Mouse (Mus musculus): ENCODE measurements around the gene Rbbp8nl. TPM values are rescaled to one million over a fixed set of nuclear protein-coding genes. Genes with fewer than 3 reads are reported as not detected.

The Rbbp8nl gene
- polyA plus RNA-seq, 1 experiment from 2014 or later = not detected

DNA sequence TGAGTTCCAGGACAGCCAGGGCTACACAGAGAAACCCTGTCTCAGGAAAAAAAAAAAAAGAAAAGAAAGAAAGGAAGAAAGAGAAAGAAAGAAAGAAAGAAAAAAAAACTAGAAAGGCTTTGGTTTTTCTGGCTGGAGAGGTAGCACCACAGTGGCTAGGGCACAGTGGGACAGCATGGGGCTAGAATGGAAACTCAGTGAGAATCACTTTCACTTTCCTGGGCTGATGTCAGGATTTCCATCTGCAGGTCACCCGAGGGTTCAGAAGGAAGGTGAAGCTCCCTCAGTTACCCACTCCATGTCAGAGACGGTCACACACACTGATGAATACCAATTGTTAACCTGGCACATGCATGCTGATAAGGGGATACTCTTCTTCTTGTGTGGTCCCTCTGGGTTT lies 18.0 kb upstream of the Rbbp8nl start:
- Histone ChIP-seq H3K36me3 (replicated peaks; ENCODE audit: control insufficient read depth, insufficient read depth) (no peaks in the 10 kb centered on the region), H3K27ac (no peak overlapping the region), H3K9me3 (ENCODE audit: control insufficient read depth, low read length) (no peaks in the 10 kb centered on the region), H3K4me2 (replicated peaks) (no peak overlapping the region), H3K9ac (no peak overlapping the region), H3K4me1 (replicated peaks; ENCODE audit: control insufficient read depth, insufficient read depth, low read length) (no peaks in the 10 kb centered on the region), H3K27me3 (ENCODE audit: control insufficient read depth, insufficient read depth, low read length) (no peaks in the 10 kb centered on the region), H3K4me3 (replicated peaks; ENCODE audit: low read length) (no peak overlapping the region)
- DNase-seq (ENCODE audit: low spot score) = no peak
- ATAC-seq (ENCODE audit: low FRiP score) = no peak
- WGBS = 57% methylated on average over 2 of the region's 2 CpGs

GRCm38 (mm10) chr2:180306423-180307168 lies 16.9 kb upstream of the Rbbp8nl start:
- H3K4me3 ChIP-seq (replicated peaks; ENCODE audit: low read length) = no peak overlapping the region
- H3K9me3 ChIP-seq (ENCODE audit: control insufficient read depth, low read length) = peaks cover 5% of the 10 kb centered on the region; the same call in 1 of the 2 replicates
- ATAC-seq (ENCODE audit: low FRiP score) = no peak
- no peak for DNase-seq (ENCODE audit: low spot score)
- no peaks in the 10 kb centered on the region for H3K4me1 ChIP-seq (replicated peaks; ENCODE audit: control insufficient read depth, insufficient read depth, low read length)
- H3K27ac ChIP-seq = no peak overlapping the region
- H3K9ac ChIP-seq = no peak overlapping the region
- H3K36me3 ChIP-seq (replicated peaks; ENCODE audit: control insufficient read depth, insufficient read depth) = no peaks in the 10 kb centered on the region
- 88% methylated on average over 8 of the region's 8 CpGs for WGBS
- H3K27me3 ChIP-seq (ENCODE audit: control insufficient read depth, insufficient read depth, low read length) = no peaks in the 10 kb centered on the region
- no peak overlapping the region for H3K4me2 ChIP-seq (replicated peaks)

DNA sequence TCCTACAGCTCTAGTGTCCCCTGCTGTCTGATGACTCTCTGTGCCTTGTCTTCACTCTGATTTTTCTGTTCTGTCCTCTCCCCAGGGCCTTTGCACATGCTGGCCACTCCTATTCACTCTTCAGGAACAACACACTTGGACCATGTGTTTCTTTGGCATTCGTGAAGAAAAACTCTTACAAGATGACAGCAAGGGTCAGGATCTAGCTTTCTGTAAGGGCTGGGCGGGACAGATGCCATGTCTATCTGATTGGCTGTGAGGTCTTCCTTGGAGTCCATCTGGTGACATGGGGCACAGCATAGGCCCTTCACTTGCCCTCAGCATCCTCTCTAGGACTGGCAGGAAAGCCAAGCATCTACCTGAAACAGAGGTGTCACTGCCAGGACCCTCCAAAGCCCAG lies 16.3 kb upstream of the Rbbp8nl start:
- H3K27ac ChIP-seq = no peak overlapping the region
- ATAC-seq (ENCODE audit: low FRiP score) (no peak), DNase-seq (ENCODE audit: low spot score) (no peak)
- WGBS = 77% methylated on average over 2 of the region's 2 CpGs
- H3K27me3 ChIP-seq (ENCODE audit: control insufficient read depth, insufficient read depth, low read length) = no peaks in the 10 kb centered on the region
- H3K4me3 ChIP-seq (replicated peaks; ENCODE audit: low read length) = no peak overlapping the region
- peaks cover 10% of the 10 kb centered on the region; the same call in 1 of the 2 replicates for H3K9me3 ChIP-seq (ENCODE audit: control insufficient read depth, low read length)
- no peaks in the 10 kb centered on the region for H3K36me3 ChIP-seq (replicated peaks; ENCODE audit: control insufficient read depth, insufficient read depth)
- no peaks in the 10 kb centered on the region for H3K4me1 ChIP-seq (replicated peaks; ENCODE audit: control insufficient read depth, insufficient read depth, low read length)
- no peak overlapping the region for H3K4me2 ChIP-seq (replicated peaks)
- no peak overlapping the region for H3K9ac ChIP-seq

DNA sequence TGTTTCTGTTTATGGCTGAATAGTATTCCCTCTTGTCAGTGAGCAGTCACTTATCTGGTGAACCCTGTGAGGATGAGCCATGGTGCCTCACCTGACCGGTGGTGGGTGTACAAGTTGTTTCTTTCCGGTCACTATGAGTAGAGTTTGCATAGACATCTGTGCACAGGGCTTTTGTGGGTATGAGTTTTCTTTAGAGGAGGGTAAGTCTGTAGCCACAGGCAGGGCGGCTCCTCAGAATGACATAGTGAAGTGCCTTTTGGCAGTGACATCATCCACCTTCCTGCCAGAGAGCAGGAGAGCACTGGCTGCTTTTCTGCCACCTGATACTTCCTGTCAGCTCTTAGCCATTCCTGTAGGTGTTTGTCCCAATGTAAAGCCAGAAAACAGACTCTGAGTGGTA lies 15.8 kb upstream of the Rbbp8nl start:
- no peak for DNase-seq (ENCODE audit: low spot score)
- H3K4me3 ChIP-seq (replicated peaks; ENCODE audit: low read length) = no peak overlapping the region
- H3K4me2 ChIP-seq (replicated peaks) = no peak overlapping the region
- H3K27me3 ChIP-seq (ENCODE audit: control insufficient read depth, insufficient read depth, low read length) = no peaks in the 10 kb centered on the region
- H3K9me3 ChIP-seq (ENCODE audit: control insufficient read depth, low read length) = peaks cover 10% of the 10 kb centered on the region; the same call in 1 of the 2 replicates
- H3K9ac ChIP-seq = no peak overlapping the region
- no peak for ATAC-seq (ENCODE audit: low FRiP score)
- no peak overlapping the region for H3K27ac ChIP-seq
- WGBS = 92% methylated on average over 3 of the region's 3 CpGs
- no peaks in the 10 kb centered on the region for H3K4me1 ChIP-seq (replicated peaks; ENCODE audit: control insufficient read depth, insufficient read depth, low read length)
- H3K36me3 ChIP-seq (replicated peaks; ENCODE audit: control insufficient read depth, insufficient read depth) = no peaks in the 10 kb centered on the region

- 53% methylated on average over 4 of the region's 4 CpGs for WGBS
- DNase-seq (ENCODE audit: low spot score) = no peak
- Histone ChIP-seq H3K4me2 (replicated peaks) (no peak overlapping the region), H3K27me3 (ENCODE audit: control insufficient read depth, insufficient read depth, low read length) (no peaks in the 10 kb centered on the region), H3K9me3 (ENCODE audit: control insufficient read depth, low read length) (peaks cover 10% of the 10 kb centered on the region; the same call in 1 of the 2 replicates), H3K4me1 (replicated peaks; ENCODE audit: control insufficient read depth, insufficient read depth, low read length) (no peaks in the 10 kb centered on the region), H3K27ac (no peak overlapping the region), H3K9ac (no peak overlapping the region), H3K36me3 (replicated peaks; ENCODE audit: control insufficient read depth, insufficient read depth) (no peaks in the 10 kb centered on the region), H3K4me3 (replicated peaks; ENCODE audit: low read length) (no peak overlapping the region)
- no peak for ATAC-seq (ENCODE audit: low FRiP score)
Observed at GRCm38 (mm10) chr2:180304554-180304953, 14.9 kb upstream of the Rbbp8nl start.

GRCm38 (mm10) chr2:180303468-180303867 lies 13.8 kb upstream of the Rbbp8nl start:
- Histone ChIP-seq H3K4me3 (replicated peaks; ENCODE audit: low read length) (no peak overlapping the region), H3K36me3 (replicated peaks; ENCODE audit: control insufficient read depth, insufficient read depth) (no peaks in the 10 kb centered on the region), H3K9me3 (ENCODE audit: control insufficient read depth, low read length) (peaks cover 10% of the 10 kb centered on the region; the same call in 1 of the 2 replicates), H3K4me2 (replicated peaks) (no peak overlapping the region), H3K4me1 (replicated peaks; ENCODE audit: control insufficient read depth, insufficient read depth, low read length) (no peaks in the 10 kb centered on the region), H3K27ac (no peak overlapping the region), H3K9ac (no peak overlapping the region), H3K27me3 (ENCODE audit: control insufficient read depth, insufficient read depth, low read length) (no peaks in the 10 kb centered on the region)
- no peak for DNase-seq (ENCODE audit: low spot score)
- WGBS = 92% methylated on average over 12 of the region's 12 CpGs
- ATAC-seq (ENCODE audit: low FRiP score) = no peak

GRCm38 (mm10) chr2:180302201-180302600 lies 12.5 kb upstream of the Rbbp8nl start:
- ATAC-seq (ENCODE audit: low FRiP score) (no peak), DNase-seq (ENCODE audit: low spot score) (no peak)
- Histone ChIP-seq H3K36me3 (replicated peaks; ENCODE audit: control insufficient read depth, insufficient read depth) (no peaks in the 10 kb centered on the region), H3K9ac (no peak overlapping the region), H3K27ac (no peak overlapping the region), H3K4me2 (replicated peaks) (no peak overlapping the region), H3K4me3 (replicated peaks; ENCODE audit: low read length) (no peak overlapping the region), H3K27me3 (ENCODE audit: control insufficient read depth, insufficient read depth, low read length) (no peaks in the 10 kb centered on the region), H3K4me1 (replicated peaks; ENCODE audit: control insufficient read depth, insufficient read depth, low read length) (no peaks in the 10 kb centered on the region), H3K9me3 (ENCODE audit: control insufficient read depth, low read length) (peaks cover 10% of the 10 kb centered on the region; the same call in 1 of the 2 replicates)
- WGBS = 79% methylated on average over 4 of the region's 4 CpGs

- WGBS = 62% methylated on average over 5 of the region's 5 CpGs
- no peaks in the 10 kb centered on the region for H3K27me3 ChIP-seq (ENCODE audit: control insufficient read depth, insufficient read depth, low read length)
- no peaks in the 10 kb centered on the region for H3K36me3 ChIP-seq (replicated peaks; ENCODE audit: control insufficient read depth, insufficient read depth)
- no peaks in the 10 kb centered on the region for H3K4me1 ChIP-seq (replicated peaks; ENCODE audit: control insufficient read depth, insufficient read depth, low read length)
- H3K9me3 ChIP-seq (ENCODE audit: control insufficient read depth, low read length) = peaks cover 10% of the 10 kb centered on the region; the same call in 1 of the 2 replicates
- no peak overlapping the region for H3K4me3 ChIP-seq (replicated peaks; ENCODE audit: low read length)
- DNase-seq (ENCODE audit: low spot score) (no peak), ATAC-seq (ENCODE audit: low FRiP score) (no peak)
- H3K9ac ChIP-seq = no peak overlapping the region
- no peak overlapping the region for H3K27ac ChIP-seq
- no peak overlapping the region for H3K4me2 ChIP-seq (replicated peaks)
Observed at GRCm38 (mm10) chr2:180300771-180301170, 11.1 kb upstream of the Rbbp8nl start.

DNA sequence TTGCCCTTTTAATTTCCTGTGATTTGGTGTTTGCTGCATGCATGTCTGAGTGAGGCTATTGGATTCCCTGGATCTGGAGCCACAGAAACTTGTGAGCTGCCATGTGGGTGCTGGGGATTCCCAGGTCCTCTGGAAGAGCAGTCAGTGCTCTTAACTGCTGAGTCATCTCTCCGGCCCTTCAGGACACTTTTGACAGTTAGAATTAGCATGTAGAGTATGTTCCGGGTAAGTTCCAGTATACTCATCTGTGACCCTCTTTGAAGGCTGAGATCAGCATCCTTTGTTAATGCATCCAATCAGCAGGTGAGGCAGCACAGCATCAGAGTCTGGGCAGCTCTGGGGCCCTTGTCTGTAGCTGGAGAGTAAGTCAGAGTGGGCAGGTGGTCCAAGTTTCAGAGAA lies 10.6 kb upstream of the Rbbp8nl start:
- H3K27ac ChIP-seq = no peak overlapping the region
- no peak overlapping the region for H3K4me2 ChIP-seq (replicated peaks)
- 89% methylated on average over 2 of the region's 2 CpGs for WGBS
- no peak overlapping the region for H3K9ac ChIP-seq
- peaks cover 10% of the 10 kb centered on the region; the same call in 1 of the 2 replicates for H3K9me3 ChIP-seq (ENCODE audit: control insufficient read depth, low read length)
- no peaks in the 10 kb centered on the region for H3K4me1 ChIP-seq (replicated peaks; ENCODE audit: control insufficient read depth, insufficient read depth, low read length)
- no peaks in the 10 kb centered on the region for H3K27me3 ChIP-seq (ENCODE audit: control insufficient read depth, insufficient read depth, low read length)
- H3K36me3 ChIP-seq (replicated peaks; ENCODE audit: control insufficient read depth, insufficient read depth) = no peaks in the 10 kb centered on the region
- ATAC-seq (ENCODE audit: low FRiP score) (no peak), DNase-seq (ENCODE audit: low spot score) (no peak)
- H3K4me3 ChIP-seq (replicated peaks; ENCODE audit: low read length) = no peak overlapping the region

All from hindbrain, embryonic 14.5 days (tissue).